Mouse (Mus musculus): ENCODE measurements around the gene Tgtp2.
"Not testable (repeated sequence)": the region's sequence is repeated elsewhere in the genome, so short reads cannot be mapped to it uniquely, and the experiment has no call there.

Tgtp2 gene

DNA sequence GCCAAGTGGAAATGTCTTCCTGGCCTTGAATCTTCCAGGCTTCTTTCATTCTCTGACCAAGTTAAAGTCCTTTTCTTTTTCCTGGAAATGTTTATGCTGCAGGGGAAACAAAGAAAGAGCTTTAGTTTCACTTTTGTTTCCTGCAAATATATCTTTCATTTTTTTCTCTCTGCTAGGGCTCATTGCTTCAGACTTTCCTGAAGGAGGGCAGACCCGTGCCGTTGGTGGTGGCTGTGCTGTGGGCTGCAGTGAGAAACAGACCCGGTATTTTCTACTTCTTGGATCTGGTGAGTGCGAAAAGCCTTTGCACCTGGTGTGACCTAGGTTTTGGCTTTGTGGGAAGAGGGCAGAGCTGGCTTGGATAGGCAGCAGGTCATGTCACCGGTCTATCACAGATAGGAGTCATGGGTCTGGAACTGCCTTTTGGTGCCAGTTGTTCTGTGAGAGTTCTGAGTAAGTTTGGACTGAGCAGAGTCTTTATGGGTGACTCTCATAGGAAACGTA is 22.9 kb upstream of the Tgtp2 start:
- no peak for DNase-seq (ENCODE audit: low spot score in 2 of 2)

GRCm38 (mm10) chr11:49084875-49085274 is 20.9 kb upstream of the Tgtp2 start:
- DNase-seq (ENCODE audit: low spot score in 2 of 2): no peak

GRCm38 (mm10) chr11:49084385-49084784 is 20.4 kb upstream of the Tgtp2 start:
- DNase-seq (ENCODE audit: low spot score in 2 of 2): no peak

DNA sequence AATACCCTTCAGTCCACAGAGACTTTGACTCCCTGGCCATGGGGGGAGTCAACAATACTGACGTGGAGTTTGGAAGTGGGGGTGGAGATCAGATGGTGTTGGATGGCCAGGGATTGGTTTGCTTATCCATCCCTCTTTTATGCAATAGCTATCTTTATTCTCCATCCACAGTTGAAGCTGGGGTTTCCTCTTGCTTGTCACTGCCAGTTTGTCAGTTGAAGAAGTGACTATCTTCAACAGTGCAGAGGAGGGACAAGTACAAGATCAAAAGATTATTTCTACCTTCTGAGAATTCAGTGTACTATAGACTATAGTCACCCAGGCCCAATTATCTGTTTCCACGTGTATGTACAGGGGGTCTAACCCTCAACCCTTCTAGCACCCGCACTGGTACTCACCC is 19.8 kb upstream of the Tgtp2 start:
- no peak for DNase-seq (ENCODE audit: low spot score in 2 of 2)

- peak; percentile 36 to 41 for DNase-seq (ENCODE audit: low spot score in 2 of 2)
These were observed 19.1 kb upstream of the Tgtp2 start for GRCm38 (mm10) chr11:49083146-49083545.

GRCm38 (mm10) chr11:49081886-49082285 is 17.9 kb upstream of the Tgtp2 start:
- no peak for DNase-seq (ENCODE audit: low spot score in 2 of 2)

DNA sequence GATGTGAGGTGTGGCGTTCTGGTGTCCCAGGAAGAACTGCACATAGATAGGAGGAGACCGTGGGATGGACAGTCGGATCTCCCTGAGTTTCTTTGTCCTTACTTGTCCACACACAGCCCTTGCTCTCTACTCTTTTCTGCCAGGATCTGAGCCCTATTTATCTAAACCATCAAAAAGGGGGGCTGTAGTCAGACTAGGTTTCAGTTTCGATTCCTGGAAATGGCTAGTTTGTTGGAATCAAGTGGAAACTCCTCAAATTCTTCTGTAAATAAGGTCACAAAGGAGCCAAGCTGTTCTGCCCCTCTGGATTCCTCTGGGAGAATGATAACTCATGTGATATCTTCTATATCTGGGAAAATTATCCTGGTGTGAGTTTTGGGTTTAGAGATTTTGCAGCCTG is 17.4 kb upstream of the Tgtp2 start:
- no peak for DNase-seq (ENCODE audit: low spot score in 2 of 2)

DNA sequence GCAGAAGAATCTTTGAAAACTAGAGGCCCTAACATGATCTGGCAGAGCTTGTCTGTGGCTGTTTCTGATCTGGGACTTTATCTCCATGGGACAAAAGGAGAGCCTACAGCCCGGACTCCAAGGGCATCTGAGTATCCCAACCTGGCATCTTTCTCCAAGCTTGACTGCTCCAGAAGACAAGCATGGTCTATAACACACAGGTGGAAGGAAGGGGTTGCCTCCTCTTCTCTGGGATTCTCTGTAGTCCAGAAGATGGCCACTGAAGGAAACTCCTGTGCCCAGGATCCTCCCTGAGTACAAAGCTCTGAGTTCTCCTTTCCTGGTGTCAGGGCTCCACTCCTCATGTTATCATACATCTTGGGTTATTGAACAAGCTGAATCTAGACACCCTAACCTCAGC is 16.6 kb upstream of the Tgtp2 start:
- DNase-seq (ENCODE audit: low spot score in 2 of 2): no peak

DNA sequence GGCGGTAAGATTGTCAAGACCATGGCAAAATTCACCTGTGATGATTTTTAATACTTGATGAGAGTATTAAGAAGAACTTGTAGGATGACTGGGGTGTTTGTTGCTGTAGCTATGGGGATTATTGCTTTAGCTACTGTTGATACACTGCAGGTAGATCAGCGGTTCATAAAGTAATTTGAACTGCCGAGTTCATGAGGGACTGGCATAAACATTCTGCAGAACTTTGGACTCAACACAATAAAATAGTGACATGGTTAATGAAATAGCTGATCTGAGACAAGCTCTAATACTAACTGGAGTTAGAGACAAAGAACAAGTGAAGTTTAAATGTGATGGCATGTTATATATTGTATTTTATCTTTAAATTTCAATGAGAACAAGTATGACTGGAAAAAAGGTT is 14.7 kb upstream of the Tgtp2 start:
- DNase-seq (ENCODE audit: low spot score in 2 of 2): no peak

DNA sequence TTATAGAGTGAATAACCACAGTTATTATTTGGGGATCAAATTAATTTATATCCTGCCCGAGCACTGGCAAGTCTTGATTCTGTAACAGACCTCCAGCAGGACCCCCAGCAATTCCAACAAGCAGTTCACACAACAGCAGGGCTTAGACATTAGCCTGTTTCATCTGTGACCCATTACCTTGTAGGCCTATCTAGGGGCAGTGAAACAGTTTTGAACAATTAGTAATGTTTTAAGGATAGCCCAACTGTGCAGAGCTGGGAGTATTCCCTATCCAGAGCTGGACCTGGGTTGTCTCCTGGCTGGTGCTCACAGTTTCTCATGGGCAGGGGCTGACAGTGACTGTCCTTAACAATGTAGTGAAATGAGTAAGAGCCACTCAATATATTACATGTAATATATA is 13.0 kb upstream of the Tgtp2 start:
- no peak for DNase-seq (ENCODE audit: low spot score in 2 of 2)

DNA sequence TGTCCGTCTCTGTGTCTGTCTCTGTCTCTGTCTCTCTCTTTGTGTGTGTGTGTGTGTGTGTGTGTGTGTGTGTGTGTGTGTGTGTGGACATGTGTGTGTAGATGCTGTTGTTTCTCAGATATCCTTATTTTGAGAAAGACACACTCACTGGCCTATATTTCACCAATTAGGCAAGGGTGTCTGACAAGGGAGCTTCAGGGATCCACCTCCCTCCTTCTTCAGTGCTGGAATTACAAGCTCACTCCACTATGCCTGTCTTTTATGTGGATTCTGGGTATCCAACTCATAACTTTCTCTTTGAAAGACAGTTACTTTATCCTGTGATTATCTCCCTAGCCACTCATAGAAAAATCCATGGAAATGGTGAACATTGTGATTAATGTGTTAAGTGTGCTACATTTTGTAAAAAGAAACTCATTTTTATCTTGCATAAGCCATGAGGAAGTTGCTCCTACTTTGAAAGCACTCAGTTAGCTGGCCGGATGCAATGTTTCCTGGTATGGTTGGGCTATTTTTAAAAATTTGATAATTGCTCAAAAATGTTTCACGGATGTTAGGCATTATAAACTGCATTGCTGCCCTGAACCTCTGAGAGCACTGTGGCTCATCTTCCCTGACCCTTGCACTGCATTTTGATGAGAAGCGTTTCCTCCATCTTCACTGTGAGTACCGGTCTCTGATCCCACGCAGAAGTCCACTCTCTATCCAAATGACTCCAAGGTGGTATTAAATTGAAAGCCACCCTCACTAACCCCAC is 12.2 kb upstream of the Tgtp2 start, which contains the start of gene Ifi47:
Gene Ifi47 (plus strand): TSS at position 587 of the 757 bp plus-strand sequence.
- not testable (repeated sequence) for DNase-seq (ENCODE audit: low spot score in 2 of 2)

GRCm38 (mm10) chr11:49068358-49068757 is 4.4 kb upstream of the Tgtp2 start:
- DNase-seq (ENCODE audit: low spot score in 2 of 2): no peak

DNA sequence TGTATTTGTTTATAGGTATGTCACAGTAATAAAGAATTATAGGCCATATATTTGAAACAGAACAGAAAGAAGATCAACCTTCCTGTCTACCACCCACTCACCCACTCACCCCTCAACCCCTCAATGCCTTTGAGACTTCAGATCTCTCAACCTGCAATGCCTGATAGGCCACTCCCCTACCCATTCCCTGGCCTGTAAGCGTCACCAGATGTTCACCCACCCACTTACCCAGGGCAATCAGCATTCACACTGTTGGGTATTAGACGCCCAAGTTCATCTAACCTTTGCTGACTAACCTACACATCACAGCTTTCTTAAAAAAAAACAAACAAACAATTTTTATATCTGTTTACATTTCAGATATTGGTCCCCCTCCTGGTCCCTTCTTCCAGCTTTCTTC is 2.1 kb downstream of the Tgtp2 start:
- DNase-seq (ENCODE audit: low spot score in 2 of 2): not testable (repeated sequence)

- not testable (repeated sequence) for DNase-seq (ENCODE audit: low spot score in 2 of 2)
These were observed 3.9 kb downstream of the Tgtp2 start for GRCm38 (mm10) chr11:49060061-49060460.

DNA sequence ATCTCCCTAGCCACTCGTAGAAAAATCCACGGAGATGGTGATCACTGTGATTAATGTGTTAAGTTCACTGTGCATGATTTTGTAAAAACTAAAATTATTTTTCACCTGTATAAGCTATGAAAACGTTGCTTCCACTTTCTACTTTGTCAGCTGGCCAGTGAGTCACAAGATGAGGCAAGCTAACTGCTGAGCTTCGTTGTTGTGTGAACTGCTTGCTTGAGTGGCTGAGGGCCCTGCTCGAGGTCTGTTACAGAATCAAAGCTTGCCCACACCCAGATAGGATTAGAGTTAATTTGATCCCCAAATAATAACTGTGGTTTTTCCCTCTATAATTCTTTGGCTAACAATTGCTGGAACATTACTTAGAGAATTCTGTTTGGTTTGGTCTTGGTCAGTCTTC is 12.1 kb downstream of the Tgtp2 start:
- not testable (repeated sequence) for DNase-seq (ENCODE audit: low spot score in 2 of 2)

DNA sequence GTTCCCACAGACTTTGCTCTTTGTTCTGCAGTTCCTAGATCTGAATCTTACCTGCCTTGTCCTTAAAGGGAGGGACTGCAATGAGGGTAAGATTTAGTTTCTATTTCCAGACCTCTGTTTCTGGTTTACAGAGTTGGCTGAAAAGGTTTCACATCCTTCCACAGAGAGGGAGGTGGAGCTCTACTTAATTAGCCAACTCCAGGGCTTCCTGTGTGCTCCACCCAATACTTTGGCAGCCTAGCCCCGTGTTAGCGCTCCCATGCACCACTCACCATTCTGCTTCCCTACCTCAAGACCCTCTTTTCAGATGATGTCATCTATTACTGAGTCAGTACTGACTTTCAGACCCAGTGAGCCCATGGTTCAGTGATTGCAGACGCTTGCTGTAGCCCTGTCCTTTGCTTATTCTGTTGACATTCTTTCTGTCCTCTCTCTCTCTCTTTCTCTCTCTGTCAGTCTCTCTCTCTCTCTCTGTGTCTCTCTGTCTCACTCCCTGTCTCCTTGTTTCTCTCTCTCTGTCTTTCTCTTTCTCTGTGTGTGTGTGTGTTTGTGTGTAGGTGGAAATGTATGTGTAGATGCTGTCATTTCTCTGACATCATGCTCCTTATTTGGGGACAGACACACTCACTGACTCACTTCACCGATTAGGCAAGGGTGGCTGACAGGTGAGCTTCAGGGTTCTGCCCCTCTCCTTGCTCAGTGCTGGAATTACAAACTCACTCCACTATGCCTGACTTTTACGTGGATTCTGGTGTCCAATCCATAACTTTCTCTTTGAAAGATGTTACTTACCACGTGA is 12.7 kb downstream of the Tgtp2 start, which contains the start of gene 9930111J21Rik2:
Gene 9930111J21Rik2 (minus strand): TSS at position 150 of the 799 bp plus-strand sequence.
- DNase-seq (ENCODE audit: low spot score in 2 of 2): not testable (repeated sequence)

DNA sequence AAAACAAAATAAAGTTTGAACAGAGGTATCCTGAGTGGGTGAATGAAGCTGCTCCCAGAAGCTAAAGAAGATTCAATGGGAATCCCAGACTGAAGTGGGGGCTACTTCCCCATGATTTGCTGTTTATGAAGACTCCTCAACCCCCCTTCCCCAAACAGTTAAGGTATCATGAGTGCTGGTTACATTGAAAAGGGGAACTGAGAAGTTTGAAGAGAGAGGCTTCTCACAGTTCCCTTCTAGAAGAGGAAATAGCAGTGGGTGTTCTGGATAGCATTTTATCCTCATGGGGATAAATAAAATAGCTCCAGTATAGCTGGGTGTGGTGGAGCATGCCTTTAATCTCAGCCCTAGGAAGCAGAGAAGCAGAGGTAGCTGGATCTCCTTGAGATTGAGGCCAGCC is 13.9 kb downstream of the Tgtp2 start:
- DNase-seq (ENCODE audit: low spot score in 2 of 2): not testable (repeated sequence)

GRCm38 (mm10) chr11:49012074-49012473 is 51.9 kb downstream of the Tgtp2 start:
- not testable (repeated sequence) for DNase-seq (ENCODE audit: low spot score in 2 of 2)
